Mouse (Mus musculus) macrophage (primary cell): ENCODE results near the gene Kcnj2. TPM values are rescaled to one million over a fixed set of nuclear protein-coding genes. Genes with fewer than 3 reads are reported as not detected.

Experiments
- H3K27ac ChIP-seq: fragments of 350-480 bp; formaldehyde crosslinking; 2 replicates; pipeline ENCODE4 v1.9.0; 2021
- H3K36me3 ChIP-seq: fragments of 350-480 bp; formaldehyde crosslinking; 2 replicates; pipeline ENCODE4 v1.9.0; 2021; ENCODE audit errors: inconsistent target
- H3K4me3 ChIP-seq: fragments of 350-480 bp; formaldehyde crosslinking; 2 replicates; pipeline ENCODE4 v1.9.0; 2021; ENCODE audit errors: inconsistent target
- H3K79me2 ChIP-seq: fragments of 350-480 bp; formaldehyde crosslinking; 2 replicates; pipeline ENCODE4 v1.9.0; 2021; ENCODE audit errors: inconsistent target
- WGBS: methylation state at CpG from one replicate; pipeline ENCODE4 v1.1.7; 2026; ENCODE audit warnings: inconsistent platforms; ENCODE audit not compliant: missing documents; 5-methylcytosine and 5-hydroxymethylcytosine counted together
- polyA plus RNA-seq: library from polyadenylated mRNA; stranded (reverse); fragments of 250-400 nt; gene quantifications from 3 replicates; pipeline ENCODE4 v1.2.4, GENCODE M21; 2018; ENCODE audit warnings: inconsistent platforms

Gene Kcnj2
- polyA plus RNA-seq, 1 experiment from 2014 or later: 6.4 TPM

GRCm38 (mm10) chr11:111121514-111121913, 55.5 kb downstream of the Kcnj2 start:
- WGBS: 97% methylated on average over 9 of the region's 9 CpGs
- Histone ChIP-seq H3K79me2 (no peaks in the 10 kb centered on the region), H3K4me3 (no peak overlapping the region), H3K27ac (no peak overlapping the region), H3K36me3 (no peaks in the 10 kb centered on the region)

- Histone ChIP-seq H3K4me3 (no peak overlapping the region), H3K27ac (no peak overlapping the region), H3K79me2 (no peaks in the 10 kb centered on the region), H3K36me3 (no peaks in the 10 kb centered on the region)
- WGBS: 97% methylated on average over 3 of the region's 4 CpGs
Observed at GRCm38 (mm10) chr11:111123324-111123723, 57.4 kb downstream of the Kcnj2 start.

- WGBS: 98% methylated on average over 5 of the region's 5 CpGs
- no peaks in the 10 kb centered on the region for H3K79me2 ChIP-seq
Observed at GRCm38 (mm10) chr11:111125963-111126362, 60.0 kb downstream of the Kcnj2 start.

More at GRCm38 (mm10) chr11:111125963-111126362, 60.0 kb downstream of the Kcnj2 start:
- Histone ChIP-seq H3K36me3 (no peaks in the 10 kb centered on the region), H3K27ac (no peak overlapping the region), H3K4me3 (no peak overlapping the region)

Other genes starting within 250 kb of the Kcnj2 start
- gene Kcnj16, start 98.1 kb upstream of the Kcnj2 start, polyA plus RNA-seq: 0.21 to 0.30 TPM (median 0.23 TPM) in 3 replicates